Mouse (Mus musculus) CH12.LX (cell line): ENCODE data around the gene Tmem192. TPM values are rescaled to one million over a fixed set of nuclear protein-coding genes. Genes with fewer than 3 reads are reported as not detected.
A peak's percentile ranks its signal among the peaks of the same experiment; 100 is the strongest.

Experiments
- DNase-seq: peaks from one replicate; pipeline ENCODE4 v3.0.0-alpha.2; 2013; ENCODE audit errors: extremely low read depth
- H3K27ac ChIP-seq: 2 replicates; pipeline ENCODE4 v1.5.1; 2012; ENCODE audit warnings: low read depth, mild to moderate bottlenecking, control low read depth, moderate library complexity; ENCODE audit not compliant: insufficient read depth
- H3K27me3 ChIP-seq: replicated peaks from 2 replicates; pipeline ENCODE3; 2012; ENCODE audit warnings: inconsistent platforms
- H3K36me3 ChIP-seq, 2 experiments: replicated peaks in 1 of 2; 2 replicates each; pipeline versions ENCODE3 to v1.6.1; 2012; ENCODE audit warnings: inconsistent platforms in 1 of 2, low read length in 1 of 2, mild to moderate bottlenecking in 1 of 2, mixed read lengths in 1 of 2, moderate library complexity in 1 of 2; ENCODE audit not compliant: control insufficient read depth in 1 of 2, insufficient read depth in 1 of 2
- H3K4me1 ChIP-seq, 2 experiments: 2 replicates each; pipeline ENCODE4 v1.6.1; 2012; ENCODE audit warnings: inconsistent platforms in 1 of 2, moderate library complexity in 1 of 2; ENCODE audit not compliant: insufficient read depth in 2 of 2, control insufficient read depth in 1 of 2
- H3K4me2 ChIP-seq: 2 replicates; pipeline ENCODE4 v1.6.1; 2012; ENCODE audit warnings: low read depth, mild to moderate bottlenecking, control low read depth; ENCODE audit not compliant: poor library complexity, insufficient read depth, severe bottlenecking
- H3K4me3 ChIP-seq, 3 experiments: fragments of 150-350 bp in 1 of 3; sonication (generic) in 1 of 3; replicated peaks in 1 of 3; 2 replicates each; pipeline versions ENCODE3 to v1.5.1; 2011 to 2012; ENCODE audit warnings: low read depth in 2 of 3, low read length in 2 of 3, mild to moderate bottlenecking in 2 of 3, moderate library complexity in 2 of 3, control low read depth in 1 of 3, improper control_type of control experiment in 1 of 3, inconsistent platforms in 1 of 3, mixed read lengths in 1 of 3; ENCODE audit not compliant: poor library complexity in 1 of 3
- H3K79me2 ChIP-seq: replicated peaks from 2 replicates; pipeline ENCODE4 v1.6.1; 2012; ENCODE audit warnings: mild to moderate bottlenecking, moderate library complexity; ENCODE audit not compliant: control insufficient read depth, poor library complexity, insufficient read depth, severe bottlenecking; ENCODE audit errors: extremely low read depth
- H3K9ac ChIP-seq: 2 replicates; pipeline ENCODE4 v1.6.1; 2012; ENCODE audit warnings: low read depth, mild to moderate bottlenecking, control low read depth, moderate library complexity; ENCODE audit not compliant: insufficient read depth
- H3K9me3 ChIP-seq: replicated peaks from 2 replicates; pipeline ENCODE3; 2012; ENCODE audit warnings: low read length, inconsistent platforms, mixed read lengths
- BHLHE40 ChIP-seq: IDR thresholded peaks from 2 replicates; pipeline ENCODE4 v1.6.1; 2011; ENCODE audit warnings: mild to moderate bottlenecking, low read depth, low read length, improper control_type of control experiment
- CHD2 ChIP-seq: IDR thresholded peaks from 2 replicates; pipeline ENCODE4 v1.6.1; 2011; ENCODE audit warnings: low read length, improper control_type of control experiment
- CTCF ChIP-seq, 2 experiments: IDR thresholded peaks in 1 of 2; conservative IDR thresholded peaks in 1 of 2; 2 replicates each; pipeline ENCODE4 v1.5.1; 2011 to 2012; ENCODE audit warnings: low read depth in 2 of 2, low read length in 2 of 2, improper control_type of control experiment in 1 of 2, inconsistent platforms in 1 of 2, mild to moderate bottlenecking in 1 of 2, moderate library complexity in 1 of 2
- ELF1 ChIP-seq: IDR thresholded peaks from 2 replicates; pipeline ENCODE4 v1.6.1; 2014; ENCODE audit warnings: low read depth, mild to moderate bottlenecking, inconsistent platforms, low read length, improper control_type of control experiment
- EP300 ChIP-seq: IDR thresholded peaks from 2 replicates; pipeline ENCODE4 v1.6.1; 2011; ENCODE audit warnings: low read length, improper control_type of control experiment
- ETS1 ChIP-seq: conservative IDR thresholded peaks from 2 replicates; pipeline ENCODE4 v1.6.1; 2012; ENCODE audit warnings: low read depth, mild to moderate bottlenecking, inconsistent platforms, low read length, improper control_type of control experiment, moderate library complexity
- HCFC1 ChIP-seq: IDR thresholded peaks from 2 replicates; pipeline ENCODE4 v1.6.1; 2012; ENCODE audit warnings: low read depth, mild to moderate bottlenecking, inconsistent platforms, low read length, improper control_type of control experiment
- IRF4 ChIP-seq: IDR thresholded peaks from 2 replicates; pipeline ENCODE4 v1.6.1; 2014; ENCODE audit warnings: low read depth, mild to moderate bottlenecking, inconsistent platforms, low read length, improper control_type of control experiment
- MAFK ChIP-seq: IDR thresholded peaks from 2 replicates; pipeline ENCODE4 v1.6.1; 2011; ENCODE audit warnings: low read length, improper control_type of control experiment; ENCODE audit not compliant: insufficient replicate concordance
- MAX ChIP-seq: IDR thresholded peaks from 2 replicates; pipeline ENCODE4 v1.6.1; 2011; ENCODE audit warnings: low read length, improper control_type of control experiment
- MAZ ChIP-seq: IDR thresholded peaks from 2 replicates; pipeline ENCODE4 v1.6.1; 2012; ENCODE audit warnings: low read depth, mild to moderate bottlenecking, inconsistent platforms, low read length, improper control_type of control experiment, moderate library complexity
- MXI1 ChIP-seq: IDR thresholded peaks from 2 replicates; pipeline ENCODE4 v1.6.1; 2011; ENCODE audit warnings: mild to moderate bottlenecking, low read depth, low read length, improper control_type of control experiment
- MYC ChIP-seq: IDR thresholded peaks from 2 replicates; pipeline ENCODE4 v1.6.1; 2011; ENCODE audit warnings: low read depth, mild to moderate bottlenecking, improper control_type of control experiment, low read length
- NELFE ChIP-seq: IDR thresholded peaks from 2 replicates; pipeline ENCODE4 v1.6.1; 2011; ENCODE audit warnings: low read depth, low read length, improper control_type of control experiment
- NRF1 ChIP-seq: IDR thresholded peaks from 2 replicates; pipeline ENCODE4 v1.6.1; 2014; ENCODE audit warnings: low read depth, mild to moderate bottlenecking, inconsistent platforms, low read length, improper control_type of control experiment, moderate library complexity
- POLR2A ChIP-seq: IDR thresholded peaks from 2 replicates; pipeline ENCODE4 v1.6.1; 2011; ENCODE audit warnings: low read depth, mild to moderate bottlenecking, improper control_type of control experiment, low read length
- RAD21 ChIP-seq: IDR thresholded peaks from 2 replicates; pipeline ENCODE4 v1.6.1; 2011; ENCODE audit warnings: low read depth, mild to moderate bottlenecking, low read length, improper control_type of control experiment, moderate library complexity
- SIN3A ChIP-seq: IDR thresholded peaks from 2 replicates; pipeline ENCODE4 v1.6.1; 2012; ENCODE audit warnings: low read length, improper control_type of control experiment, inconsistent platforms
- TBP ChIP-seq: conservative IDR thresholded peaks from 2 replicates; pipeline ENCODE4 v1.6.1; 2011; ENCODE audit warnings: low read depth, low read length, improper control_type of control experiment
- UBTF ChIP-seq: IDR thresholded peaks from 2 replicates; pipeline ENCODE4 v1.6.1; 2012; ENCODE audit warnings: low read depth, mild to moderate bottlenecking, inconsistent platforms, low read length, improper control_type of control experiment, moderate library complexity
- USF1 ChIP-seq: IDR thresholded peaks from 2 replicates; pipeline ENCODE4 v1.6.1; 2014; ENCODE audit warnings: low read depth, mild to moderate bottlenecking, inconsistent platforms, low read length, improper control_type of control experiment
- ZC3H11A ChIP-seq: IDR thresholded peaks from 2 replicates; pipeline ENCODE4 v1.6.1; 2012; ENCODE audit warnings: low read depth, mild to moderate bottlenecking, inconsistent platforms, low read length, improper control_type of control experiment
- ZMIZ1 ChIP-seq: IDR thresholded peaks from 2 replicates; pipeline ENCODE4 v1.6.1; 2012; ENCODE audit warnings: low read depth, mild to moderate bottlenecking, inconsistent platforms, low read length, improper control_type of control experiment
- ZNF384 ChIP-seq: IDR thresholded peaks from 2 replicates; pipeline ENCODE4 v1.6.1; 2012; ENCODE audit warnings: low read depth, low read length, improper control_type of control experiment, inconsistent platforms
- dilution Hi-C: fragments of 300-500 bp; cut with MboI; formaldehyde crosslinking; loops from 2 replicates; pipeline ENCODE4 v1.14.3; 2020; ENCODE audit warnings: low sequenced_read_pairs; ENCODE audit not compliant: extremely low pct_unique_long_range_greater_than_20kb, extremely low pct_ligation_motif_present
- in situ Hi-C: fragments of 300-500 bp; cut with MboI; formaldehyde crosslinking; loops from 3 replicates; pipeline ENCODE4 v1.14.3; 2019; ENCODE audit warnings: low sequenced_read_pairs, low pct_ligation_motif_present, low pct_unique_long_range_greater_than_20kb, mixed read lengths
- polyA plus RNA-seq: library from polyadenylated mRNA; unstranded; fragments of >175 nt; gene quantifications from 2 replicates; pipeline ENCODE4 v1.2.1, GENCODE M21; 2012; ENCODE audit warnings: low read depth; ENCODE audit not compliant: insufficient read length
- total RNA-seq, 2 experiments: library from RNA; depleted of rRNA; stranded (reverse); fragments of 300-350 nt in 1 of 2; fragments of >200 nt in 1 of 2; gene quantifications; 2 replicates each; pipeline ENCODE4 v1.2.3; 2012 to 2014

Gene Tmem192
- total and polyA plus RNA-seq, 3 experiments: 19.5 to 72.1 (median 20.6) TPM

GRCm38 (mm10) chr8:64945606-64946005 is 1.4 kb upstream of the Tmem192 start:
- dilution Hi-C loops: no loop called here
- in situ Hi-C loops: loop anchor here (25.0 kb wide), 2 partner anchors 108 to 208 kb away; partner anchors contain the start of gene Msmo1
- no peak for TF ChIP-seq BHLHE40
- no peak for TF ChIP-seq HCFC1

GRCm38 (mm10) chr8:64946441-64946819 is 555 bp upstream of the Tmem192 start:
- Histone ChIP-seq H3K9ac (peak overlapping the region; percentile 58), H3K27ac (peak overlapping the region; percentile 73), H3K4me2 (peak overlapping the region; percentile 55), H3K4me3 (peak overlapping the region; percentile 30 to 79 (median 57)), H3K4me1 (peaks cover 11 to 29% of the 10 kb centered on the region in 2 experiments), H3K27me3 (no peaks in the 10 kb centered on the region), H3K79me2 (no peaks in the 10 kb centered on the region), H3K36me3 (peaks cover 0 to 19% of the 10 kb centered on the region in 2 experiments), H3K9me3 (peaks cover 2% of the 10 kb centered on the region)
- 0 out of 2 replicates have a peak, but pooled peaks have one; percentile 34 for TF ChIP-seq SIN3A
- TF ChIP-seq MYC: no peak
- no peak for TF ChIP-seq CTCF (conservative IDR thresholded peaks at IDR 0.05 in 1 of 2, IDR thresholded peaks at IDR 0.05 in 1 of 2; ENCODE audit: low read depth in 2 of 2, low read length in 2 of 2)
- no peak for TF ChIP-seq USF1
- TF ChIP-seq RAD21: no peak
- peak; percentile 89 for TF ChIP-seq ZNF384
- TF ChIP-seq MAZ: no peak
- TF ChIP-seq IRF4: peak; percentile 66
- no peak for TF ChIP-seq EP300
- no peak for TF ChIP-seq CHD2
- TF ChIP-seq ETS1: 0 out of 2 replicates have a peak, but pooled peaks have one; percentile 43
- no peak for TF ChIP-seq TBP
- no peak for TF ChIP-seq NELFE
- TF ChIP-seq MAX: no peak
- no peak for TF ChIP-seq BHLHE40
- no peak for TF ChIP-seq MAFK
- TF ChIP-seq ZMIZ1: no peak
- no peak for TF ChIP-seq UBTF
- no peak for TF ChIP-seq ZC3H11A
- TF ChIP-seq HCFC1: peak; percentile 50; the same call in 1 of the 2 replicates
- peak; percentile 14; the same call in 1 of the 2 replicates for TF ChIP-seq POLR2A
- TF ChIP-seq ELF1: peak; percentile 16; the same call in 1 of the 2 replicates
- no peak for TF ChIP-seq MXI1
- TF ChIP-seq NRF1: no peak
- in situ Hi-C loops: loop anchor here (25.0 kb wide), 2 partner anchors 109 to 209 kb away; partner anchors contain the start of gene Msmo1
- dilution Hi-C loops: no loop called here
- peak; percentile 60 for DNase-seq

More at GRCm38 (mm10) chr8:64945606-64946005, 1.4 kb upstream of the Tmem192 start:
- peak; percentile 6 for DNase-seq
- Histone ChIP-seq H3K27me3 (no peaks in the 10 kb centered on the region), H3K36me3 (peaks cover 0 to 11% of the 10 kb centered on the region in 2 experiments), H3K79me2 (no peaks in the 10 kb centered on the region), H3K4me1 (peaks cover 11 to 29% of the 10 kb centered on the region in 2 experiments), H3K4me3 (no peak overlapping the region), H3K9me3 (peaks cover 3% of the 10 kb centered on the region), H3K9ac (no peak overlapping the region), H3K4me2 (0 out of 2 replicates have a peak overlapping the region, but pooled peaks have one; percentile 55), H3K27ac (peak overlapping the region; percentile 73)
